Mouse (Mus musculus) embryonic fibroblast, embryonic 13.5 days (primary cell): ENCODE measurements around the gene Togaram2. TPM values are rescaled to one million over a fixed set of nuclear protein-coding genes. Genes with fewer than 3 reads are reported as not detected.
"Not testable (repeated sequence)": the region's sequence is repeated elsewhere in the genome, so short reads cannot be mapped to it uniquely, and the experiment has no call there.

ENCODE experiments used
- H3K27ac ChIP-seq: 2 replicates; pipeline ENCODE4 v1.5.1; 2012; ENCODE audit warnings: low read length, control low read depth, inconsistent platforms; ENCODE audit not compliant: insufficient read depth
- H3K4me1 ChIP-seq: 2 replicates; pipeline ENCODE4 v1.6.1; 2011; ENCODE audit warnings: low read length; ENCODE audit not compliant: control insufficient read depth, insufficient read depth
- H3K4me3 ChIP-seq: 2 replicates; pipeline ENCODE4 v1.5.1; 2011; ENCODE audit warnings: mild to moderate bottlenecking, control low read depth, low read length; ENCODE audit not compliant: insufficient read depth
- CTCF ChIP-seq: IDR thresholded peaks from 2 replicates; pipeline ENCODE4 v1.5.1; 2011; ENCODE audit warnings: mild to moderate bottlenecking, control low read depth, low read length, moderate library complexity, borderline replicate concordance; ENCODE audit not compliant: insufficient read depth
- POLR2A ChIP-seq: IDR thresholded peaks from 2 replicates; pipeline ENCODE4 v1.6.1; 2011; ENCODE audit warnings: low read depth, mild to moderate bottlenecking, control low read depth, low read length, moderate library complexity
- polyA plus RNA-seq: library from polyadenylated mRNA; stranded (reverse); fragments of >200 nt; gene quantifications from 2 replicates; pipeline ENCODE4 v1.2.4, GENCODE M21; 2011; ENCODE audit warnings: low read depth; ENCODE audit not compliant: missing spikeins, insufficient read length

The Togaram2 gene
- not detected in 2 replicates for polyA plus RNA-seq

DNA sequence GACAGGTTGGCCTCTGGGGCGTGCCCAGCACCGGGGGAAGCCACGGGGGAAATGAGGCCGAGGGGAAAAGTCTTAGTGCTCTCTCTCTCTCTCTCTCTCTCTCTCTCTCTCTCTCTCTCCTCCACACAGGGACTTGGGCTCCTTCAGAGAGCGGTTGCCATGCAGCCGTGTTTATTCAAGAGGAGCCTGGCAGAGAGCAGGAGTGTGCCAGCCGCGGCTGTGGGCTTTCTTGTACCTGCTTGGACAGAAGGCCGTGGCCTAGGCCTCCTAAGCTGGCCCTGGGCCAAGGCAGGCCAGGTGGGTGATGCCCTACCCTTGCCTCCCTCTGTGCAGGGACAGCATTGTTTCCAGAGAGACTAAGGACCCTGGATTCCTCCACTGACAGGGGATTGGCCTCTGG lies at the start of gene Togaram2:
TSS of gene Togaram2 (plus strand) at position 170 of the 400 bp plus-strand sequence.
- no peak within 1 kb of the TSS for H3K27ac ChIP-seq
- TF ChIP-seq POLR2A = no peak
- no peaks in the 10 kb centered on the region for H3K4me1 ChIP-seq
- no peak within 1 kb of the TSS for H3K4me3 ChIP-seq

DNA sequence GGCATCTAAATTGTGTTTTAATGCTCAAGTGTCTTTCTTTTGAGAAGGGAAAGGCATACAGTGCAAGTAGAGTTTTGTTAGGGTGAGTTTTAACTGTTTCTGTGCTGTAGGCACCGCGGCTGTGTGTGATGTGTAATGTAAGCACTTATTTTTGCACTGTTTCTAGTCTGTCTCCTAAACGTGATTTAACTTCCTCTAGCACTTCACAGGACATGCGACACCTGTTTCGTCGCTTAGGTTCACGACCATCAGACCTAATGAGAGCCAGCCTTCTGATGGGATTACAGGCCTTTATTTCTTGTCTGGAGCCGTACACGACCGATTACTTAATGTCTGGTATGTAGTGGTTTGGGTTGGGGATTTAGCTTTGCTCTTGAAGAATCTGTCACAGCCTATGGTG lies 41.3 kb upstream of the Togaram2 start:
- Histone ChIP-seq H3K4me1 (peaks cover 2% of the 10 kb centered on the region; the same call in 1 of the 2 replicates), H3K27ac (no peak overlapping the region), H3K4me3 (no peak overlapping the region)
- TF ChIP-seq CTCF (no peak), POLR2A (no peak)

DNA sequence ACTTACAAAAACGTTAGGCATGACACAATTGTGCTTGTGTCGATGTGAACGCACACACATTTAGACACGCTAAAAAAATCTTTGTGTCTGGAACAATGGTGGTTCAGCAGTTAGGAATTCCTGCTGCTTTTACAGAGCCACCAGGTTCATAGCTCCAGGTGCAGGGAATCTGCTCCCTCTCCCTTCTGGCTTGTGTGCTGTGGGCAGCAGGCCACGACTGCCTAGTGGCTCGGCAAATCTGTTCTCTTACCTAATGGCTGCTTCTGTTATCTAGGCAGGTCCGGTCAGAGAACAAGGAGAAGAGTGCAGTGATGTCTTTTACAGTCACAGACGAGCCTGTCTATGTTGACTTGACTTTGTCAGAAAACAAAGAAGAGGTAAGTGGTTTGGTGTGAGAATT lies 39.7 kb upstream of the Togaram2 start:
- no peak for TF ChIP-seq CTCF
- no peak for TF ChIP-seq POLR2A
- H3K4me1 ChIP-seq = no peaks in the 10 kb centered on the region
- no peak overlapping the region for H3K4me3 ChIP-seq
- H3K27ac ChIP-seq = no peak overlapping the region

- Histone ChIP-seq H3K4me1 (no peaks in the 10 kb centered on the region), H3K4me3 (no peak overlapping the region), H3K27ac (no peak overlapping the region)
- no peak for TF ChIP-seq POLR2A
- TF ChIP-seq CTCF = no peak
Measured at GRCm38 (mm10) chr17:71636786-71637185, 36.3 kb upstream of the Togaram2 start.

DNA sequence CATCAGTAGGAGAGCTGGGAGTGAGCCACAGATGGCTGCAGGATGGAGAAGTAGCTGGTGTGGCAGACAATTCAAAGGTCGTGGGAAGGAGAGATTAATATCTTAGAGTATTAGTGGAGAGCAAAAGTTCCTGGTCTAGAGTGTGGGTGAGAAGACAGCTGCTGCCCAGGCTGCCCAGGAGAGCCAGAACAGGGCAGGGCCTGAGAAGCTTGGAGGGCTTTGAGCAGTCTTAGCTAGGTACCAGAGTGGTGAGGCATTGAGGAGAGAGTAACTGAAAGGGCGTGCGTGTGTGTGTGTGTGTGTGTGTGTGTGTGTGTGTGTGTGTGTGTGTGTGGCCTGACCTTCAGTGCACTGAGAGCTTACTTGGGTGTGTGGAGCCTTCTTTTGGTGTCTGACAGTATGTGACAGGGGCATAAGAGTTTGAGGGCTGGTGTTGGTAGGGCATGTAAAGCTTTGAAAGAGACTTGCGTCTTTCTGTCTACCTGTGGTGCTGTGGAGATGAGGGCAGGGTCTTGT lies 35.3 kb upstream of the Togaram2 start:
- Histone ChIP-seq H3K4me1 (no peaks in the 10 kb centered on the region), H3K27ac (no peak overlapping the region), H3K4me3 (no peak overlapping the region)
- TF ChIP-seq CTCF (no peak), POLR2A (no peak)

DNA sequence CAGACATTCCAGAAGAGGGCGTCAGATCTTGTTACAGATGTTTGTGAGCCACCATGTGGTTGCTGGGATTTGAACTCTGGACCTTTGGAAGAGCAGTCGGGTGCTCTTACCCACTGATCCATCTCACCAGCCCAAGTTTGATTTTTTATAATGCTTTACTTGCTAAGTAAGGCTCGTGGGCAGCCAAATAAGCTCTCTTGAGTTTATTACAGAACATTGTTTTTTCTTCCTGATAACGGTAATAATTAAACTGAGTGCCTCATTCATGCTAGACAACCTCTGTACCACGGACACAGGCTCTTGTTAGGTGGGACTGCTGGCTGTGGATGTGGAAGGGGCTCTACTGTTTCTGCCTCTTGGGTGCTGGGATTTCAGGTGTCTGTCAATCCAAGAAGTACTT lies 34.0 kb upstream of the Togaram2 start:
- H3K27ac ChIP-seq, H3K4me3 ChIP-seq, H3K4me1 ChIP-seq: not testable (repeated sequence)

DNA sequence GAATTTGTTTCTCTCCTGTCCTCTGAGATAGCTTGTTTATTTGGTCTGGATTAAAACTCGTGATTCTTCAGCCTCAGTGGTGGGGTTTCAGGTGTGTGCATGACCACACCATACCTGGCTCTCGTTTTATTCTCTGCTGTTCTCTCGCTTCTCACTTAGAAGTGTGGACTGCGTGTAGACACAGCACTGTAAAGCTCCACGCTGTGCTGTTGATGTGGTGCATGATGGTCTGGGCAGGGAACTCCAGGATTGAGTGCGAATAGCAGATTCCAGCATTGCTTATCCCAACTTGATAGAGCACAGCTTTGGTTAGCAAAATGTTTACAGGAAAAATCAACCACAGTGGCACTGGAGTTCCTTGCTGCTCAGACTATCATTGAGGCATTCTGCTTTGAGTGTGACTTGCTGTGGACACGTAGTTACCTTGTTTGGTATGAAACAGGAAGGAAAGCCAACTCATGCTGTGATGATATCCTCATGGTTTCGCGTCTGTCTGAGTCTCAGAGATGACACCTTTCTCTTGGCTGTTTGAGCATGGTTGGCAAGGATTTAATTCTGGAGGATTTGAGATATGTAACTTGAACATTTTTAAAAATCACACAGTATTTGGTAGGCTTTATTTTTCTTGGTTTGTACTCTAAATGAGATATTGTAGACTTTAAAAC lies 32.5 kb upstream of the Togaram2 start:
- Histone ChIP-seq H3K4me1 (no peaks in the 10 kb centered on the region), H3K4me3 (no peak overlapping the region), H3K27ac (no peak overlapping the region)
- TF ChIP-seq CTCF = no peak
- TF ChIP-seq POLR2A = no peak

DNA sequence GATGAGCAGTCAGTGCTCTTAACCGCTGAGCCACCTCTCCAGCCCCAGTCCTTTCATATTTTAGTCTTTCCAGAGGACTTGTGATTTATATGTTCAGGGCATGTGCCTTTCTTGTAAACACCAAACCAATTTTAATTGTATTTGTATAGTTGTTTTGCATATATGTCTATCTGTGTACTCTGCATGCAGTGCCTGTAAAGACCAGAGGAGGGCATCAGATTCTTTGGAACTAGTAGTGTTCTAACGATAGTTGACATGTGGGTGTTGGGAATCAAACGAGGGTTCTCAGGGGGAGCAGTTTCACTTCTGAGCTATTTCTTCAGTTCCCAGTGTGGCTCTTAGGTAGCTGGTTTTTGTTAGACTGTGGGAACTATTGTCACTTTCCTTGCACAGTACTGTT lies 30.9 kb upstream of the Togaram2 start:
- TF ChIP-seq CTCF (no peak), POLR2A (no peak)
- Histone ChIP-seq H3K4me1 (no peaks in the 10 kb centered on the region), H3K27ac (no peak overlapping the region), H3K4me3 (no peak overlapping the region)

DNA sequence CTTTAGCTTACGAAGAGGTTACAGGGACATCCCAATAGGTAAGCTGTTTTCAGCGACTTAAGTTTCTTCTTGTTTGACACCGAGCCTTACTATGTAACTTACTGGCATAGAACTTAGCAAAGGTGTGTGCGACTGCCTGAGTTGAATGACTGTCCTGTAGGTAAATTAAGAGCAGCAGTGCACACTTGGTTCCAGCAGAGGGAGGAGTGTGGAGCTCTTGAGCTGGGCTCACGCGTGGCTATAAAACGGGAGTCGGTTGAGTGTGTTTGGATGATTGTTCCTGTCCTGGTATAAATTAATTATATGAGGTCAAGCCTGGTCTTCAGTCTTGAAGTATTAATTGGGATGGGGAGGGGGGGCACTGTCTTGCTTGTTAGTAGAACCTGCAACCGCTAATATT lies 23.1 kb upstream of the Togaram2 start:
- no peak for TF ChIP-seq POLR2A
- TF ChIP-seq CTCF = no peak
- Histone ChIP-seq H3K4me3 (no peak overlapping the region), H3K4me1 (no peaks in the 10 kb centered on the region; the same call in 1 of the 2 replicates), H3K27ac (no peak overlapping the region)

GRCm38 (mm10) chr17:71652495-71652894 lies 20.6 kb upstream of the Togaram2 start:
- TF ChIP-seq POLR2A (no peak), CTCF (no peak)
- no peak overlapping the region for H3K4me3 ChIP-seq
- no peaks in the 10 kb centered on the region; the same call in 1 of the 2 replicates for H3K4me1 ChIP-seq
- H3K27ac ChIP-seq = 0 out of 2 replicates have a peak overlapping the region, but pooled peaks have one; percentile 16
